Mouse (Mus musculus): ENCODE measurements around the gene Ttc22.

Ttc22 gene

GRCm38 (mm10) chr4:106663956-106664470, 41.8 kb downstream of the Ttc22 start:
- DNase-seq (ENCODE audit: low read depth, low spot score) = no peak

- DNase-seq (ENCODE audit: low read depth, low spot score) = no peak
Observed at GRCm38 (mm10) chr4:106664697-106665096, 42.5 kb downstream of the Ttc22 start.

GRCm38 (mm10) chr4:106665269-106665668, 43.0 kb downstream of the Ttc22 start:
- no peak for DNase-seq (ENCODE audit: low read depth, low spot score)

GRCm38 (mm10) chr4:106665673-106666072, 43.4 kb downstream of the Ttc22 start:
- no peak for DNase-seq (ENCODE audit: low read depth, low spot score)

- DNase-seq (ENCODE audit: low read depth, low spot score) = no peak
Observed at GRCm38 (mm10) chr4:106666546-106666945, 44.3 kb downstream of the Ttc22 start.

GRCm38 (mm10) chr4:106676749-106677148, 54.5 kb downstream of the Ttc22 start:
- DNase-seq (ENCODE audit: low read depth, low spot score) = no peak

- DNase-seq (ENCODE audit: low read depth, low spot score) = peak; percentile 95
Observed at GRCm38 (mm10) chr4:106678442-106679118, 56.3 kb downstream of the Ttc22 start, which contains the start of gene Ttc4. Gene Ttc4 (minus strand): TSS chr4:106678944.

GRCm38 (mm10) chr4:106679152-106679551, 56.9 kb downstream of the Ttc22 start:
- no peak for DNase-seq (ENCODE audit: low read depth, low spot score)

GRCm38 (mm10) chr4:106680955-106681354, 58.7 kb downstream of the Ttc22 start:
- DNase-seq (ENCODE audit: low read depth, low spot score) = peak; percentile 29

GRCm38 (mm10) chr4:106688636-106689296, 66.5 kb downstream of the Ttc22 start:
- DNase-seq (ENCODE audit: low read depth, low spot score) = no peak

Measured in A20 (cell line).